Mouse (Mus musculus) embryonic fibroblast, embryonic 13.5 days (primary cell): ENCODE data around the gene Swi5.

Experiments used
- CTCF ChIP-seq: IDR thresholded peaks from 2 replicates; pipeline ENCODE4 v1.5.1; 2011; ENCODE audit warnings: mild to moderate bottlenecking, control low read depth, low read length, moderate library complexity, borderline replicate concordance; ENCODE audit not compliant: insufficient read depth
- POLR2A ChIP-seq: IDR thresholded peaks from 2 replicates; pipeline ENCODE4 v1.6.1; 2011; ENCODE audit warnings: low read depth, mild to moderate bottlenecking, control low read depth, low read length, moderate library complexity

DNA sequence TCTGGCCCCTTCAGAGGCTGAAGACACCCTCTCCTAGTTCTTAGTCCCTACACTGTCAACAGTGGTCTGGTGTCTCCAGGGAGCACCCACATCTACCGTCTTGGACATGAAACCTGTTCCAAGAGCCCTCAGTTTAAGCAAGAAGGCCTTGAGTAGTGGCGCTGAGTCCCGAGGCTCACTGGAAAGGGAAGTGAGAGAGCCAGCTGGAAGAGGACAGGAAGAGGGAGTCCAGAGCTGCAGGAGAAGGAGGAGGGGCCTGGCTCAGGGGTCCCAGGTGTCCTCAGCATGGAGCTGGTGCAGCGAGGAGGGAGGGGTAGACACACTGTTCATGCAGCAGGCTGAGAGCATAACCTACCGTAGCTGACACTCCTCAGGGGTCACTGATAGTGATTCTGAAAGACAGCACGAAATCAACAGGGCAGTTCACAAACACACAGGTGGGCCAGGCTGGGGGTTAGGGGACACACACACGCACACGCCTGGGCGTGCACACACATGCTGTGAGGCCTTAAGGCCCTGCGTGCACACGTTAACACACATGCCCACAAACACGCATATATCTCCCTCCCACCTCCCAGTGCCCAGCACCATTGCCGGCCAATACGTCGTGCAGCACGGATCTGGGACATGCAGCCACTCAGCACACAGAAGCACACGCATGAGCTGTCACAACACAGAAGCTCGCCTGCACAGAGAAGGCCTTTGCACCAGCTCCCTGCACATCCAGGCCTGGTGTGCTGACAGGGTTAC is 22.4 kb upstream of the Swi5 start:
- TF ChIP-seq CTCF, result no peak
- no peak for TF ChIP-seq POLR2A
